Mouse (Mus musculus) hematopoietic stem cell, adult 5-6 weeks (primary cell): ENCODE results near the gene Oxt. TPM values are rescaled to one million over a fixed set of nuclear protein-coding genes. Genes with fewer than 3 reads are reported as not detected.
A peak's percentile ranks its signal among the peaks of the same experiment; 100 is the strongest.

Source experiments
- ATAC-seq, 2 experiments: fragments of 125-278 bp in 1 of 2; replicated peaks in 1 of 2; 2 replicates each; pipeline ENCODE4 v1.8.0; 2016 to 2017; ENCODE audit warnings: inconsistent platforms in 2 of 2, mild to moderate bottlenecking in 2 of 2, moderate number of reproducible peaks in 2 of 2, low read depth in 1 of 2, moderate TSS enrichment in 1 of 2; ENCODE audit not compliant: low FRiP score in 2 of 2, poor library complexity in 2 of 2, severe bottlenecking in 2 of 2, insufficient read depth in 1 of 2, low TSS enrichment in 1 of 2
- total RNA-seq: library from RNA; stranded (forward); fragments of 172-1452, 232-1000 nt; gene quantifications from 2 replicates; pipeline ENCODE4 v1.2.3, GENCODE M21; 2017

The Oxt gene
- total RNA-seq, 1 experiment from 2014 or later: not detected

DNA sequence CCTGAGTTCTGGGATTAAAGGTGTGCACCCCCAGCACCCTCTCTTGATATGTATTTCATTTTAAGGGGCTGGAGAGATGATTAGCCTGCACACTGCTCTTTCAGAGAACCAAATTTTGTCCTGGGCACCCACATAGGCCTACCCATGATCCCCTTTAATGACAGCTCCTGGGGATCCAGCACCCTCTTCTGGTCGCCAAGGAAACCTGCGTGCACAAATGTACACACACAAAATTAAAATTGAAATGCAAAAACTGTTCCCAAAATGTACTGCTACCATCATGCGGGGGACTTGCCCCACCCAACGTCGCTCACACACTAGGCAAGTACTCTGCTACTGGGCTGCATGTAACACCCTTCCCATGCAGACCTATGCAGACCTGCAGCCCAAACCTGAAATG, 1.0 kb upstream of the Oxt start:
- no peak for ATAC-seq

DNA sequence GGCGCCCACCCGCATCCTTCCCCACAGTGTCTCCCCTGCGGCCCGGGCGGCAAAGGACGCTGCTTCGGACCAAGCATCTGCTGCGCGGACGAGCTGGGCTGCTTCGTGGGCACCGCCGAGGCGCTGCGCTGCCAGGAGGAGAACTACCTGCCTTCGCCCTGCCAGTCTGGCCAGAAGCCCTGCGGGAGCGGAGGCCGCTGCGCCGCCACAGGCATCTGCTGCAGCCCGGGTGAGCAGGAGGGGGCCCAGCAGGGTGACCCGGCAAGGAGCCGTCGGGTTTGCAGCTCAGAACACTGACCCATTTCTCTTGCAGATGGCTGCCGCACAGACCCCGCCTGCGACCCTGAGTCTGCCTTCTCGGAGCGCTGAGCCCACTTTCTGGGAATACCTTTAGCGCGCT, 591 bp downstream of the Oxt start:
- ATAC-seq: 0 out of 4 replicates have a peak, but pooled peaks of 1 of the 2 experiments have one; percentile 14

GRCm38 (mm10) chr2:130577021-130577420, 1.0 kb downstream of the Oxt start:
- ATAC-seq: no peak

DNA sequence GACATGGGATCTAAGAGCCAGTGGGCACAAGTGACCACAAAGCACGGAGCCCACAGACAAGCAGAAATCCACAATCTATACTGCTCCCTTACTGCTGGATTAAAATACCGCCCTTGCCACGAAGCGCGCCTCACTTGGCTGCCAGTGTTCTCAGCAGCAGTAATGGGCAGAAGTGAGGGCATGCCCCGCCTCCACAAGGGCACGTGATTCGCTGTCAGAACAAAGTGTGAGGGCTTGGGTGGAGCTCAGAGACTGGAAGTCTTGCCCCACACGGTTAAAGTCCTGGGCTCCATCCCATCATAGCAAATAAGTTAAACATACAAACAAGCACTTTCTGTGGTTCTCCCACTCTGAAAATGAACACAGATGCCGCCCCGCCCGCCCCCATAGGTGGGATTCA, 1.7 kb downstream of the Oxt start:
- peak; percentile 23 to 29; a peak in 1 of 4 replicates for ATAC-seq

DNA sequence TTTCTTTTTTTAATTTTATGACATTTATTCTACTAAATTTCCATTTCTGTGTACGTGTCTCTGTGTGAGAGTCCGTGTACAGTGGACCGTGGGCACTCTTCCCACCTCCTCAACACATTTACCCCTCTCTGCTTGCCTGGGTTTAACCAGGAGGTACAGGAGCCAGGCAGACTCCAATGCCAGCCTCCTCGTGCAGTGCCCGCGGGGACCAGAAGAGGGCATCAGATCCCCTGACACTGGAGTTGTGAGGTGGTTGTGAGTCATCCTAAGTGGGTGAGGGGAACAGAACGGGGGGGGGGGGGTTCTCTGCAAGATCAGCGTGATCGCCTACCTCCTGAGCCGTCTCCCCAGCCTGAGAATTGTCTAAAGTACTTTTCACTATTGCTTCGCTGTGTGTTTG, 2.2 kb downstream of the Oxt start:
- no peak; a peak in 1 of 4 replicates for ATAC-seq

GRCm38 (mm10) chr2:130579791-130580190, 3.8 kb downstream of the Oxt start:
- no peak for ATAC-seq

GRCm38 (mm10) chr2:130581201-130581600, 5.2 kb downstream of the Oxt start:
- ATAC-seq: no peak

DNA sequence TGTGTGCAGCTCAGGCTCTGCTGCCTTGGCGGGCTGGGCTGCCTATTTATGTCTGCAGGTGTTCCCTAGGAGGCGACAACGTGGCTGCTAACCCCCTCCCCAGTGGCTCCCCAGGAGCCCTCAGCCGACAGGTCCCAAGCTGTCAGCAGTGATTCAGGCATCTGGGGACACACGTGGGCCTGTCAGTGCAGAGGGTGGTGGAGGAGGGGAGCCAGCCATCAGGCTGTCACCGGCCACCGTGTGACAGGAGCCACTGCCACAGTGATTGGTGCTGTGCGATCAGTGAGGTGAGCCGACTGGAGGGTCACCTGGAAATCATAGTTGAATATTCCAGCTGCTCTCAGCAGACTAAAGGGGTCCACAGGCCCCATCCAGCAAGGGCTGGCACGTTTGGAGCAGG, 6.6 kb downstream of the Oxt start, which contains the start of gene Avp:
Gene Avp, minus strand, starts transcription at position 3 of the 400 bp plus-strand sequence.
- ATAC-seq: no peak

DNA sequence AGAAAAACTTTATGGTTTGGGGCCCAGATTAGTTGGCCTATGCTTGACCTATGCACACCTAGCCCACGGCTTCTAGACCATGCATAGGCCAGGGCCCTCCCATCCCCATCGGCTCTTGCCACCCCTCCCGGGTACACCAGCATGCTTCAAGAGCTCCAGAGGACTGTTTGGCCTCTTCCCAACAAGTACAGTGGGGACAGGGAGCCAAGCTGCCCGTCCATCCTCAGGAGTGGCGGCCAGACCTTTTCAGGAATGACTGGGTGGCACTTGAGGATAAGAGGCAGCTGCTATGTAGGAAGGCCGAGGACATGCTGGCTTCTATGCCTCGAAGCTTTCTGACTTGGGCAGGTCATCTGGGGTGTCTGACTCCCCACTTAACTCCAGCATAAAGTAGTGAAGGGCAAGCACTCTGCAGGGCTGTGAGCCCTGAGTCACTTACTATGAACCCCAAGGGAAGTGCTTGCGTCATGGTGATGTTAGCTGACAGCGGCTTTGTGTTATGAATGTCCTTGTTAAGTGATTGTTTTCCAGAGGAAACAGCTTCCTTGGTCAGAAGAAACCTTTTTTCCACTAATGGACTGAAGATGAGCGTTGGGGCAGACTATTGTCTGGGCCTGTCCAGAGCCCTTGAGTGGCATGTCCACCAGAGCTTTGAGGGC, 8.1 kb downstream of the Oxt start:
- no peak for ATAC-seq

GRCm38 (mm10) chr2:130586016-130586415, 10.0 kb downstream of the Oxt start:
- no peak for ATAC-seq

GRCm38 (mm10) chr2:130588373-130588772, 12.4 kb downstream of the Oxt start:
- no peak for ATAC-seq

DNA sequence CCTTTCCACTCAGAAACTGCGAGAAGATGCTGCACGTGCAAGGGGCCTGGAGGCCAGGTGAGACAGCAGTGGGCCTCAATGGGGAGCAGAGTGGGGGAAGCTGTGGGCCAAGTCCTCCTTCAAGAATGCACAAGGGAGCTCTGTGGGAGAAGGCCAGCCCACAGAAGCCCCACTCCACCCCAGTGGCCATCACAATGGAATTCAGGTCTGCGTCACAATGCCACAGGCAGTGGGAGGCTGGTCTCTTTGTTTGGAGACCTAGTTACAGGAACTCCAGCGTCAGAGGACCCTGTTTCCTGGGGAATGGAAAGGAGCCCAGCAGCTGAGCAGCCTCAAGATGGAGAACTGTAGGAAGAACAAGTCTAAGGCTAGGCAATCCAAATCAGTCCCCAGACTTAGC, 13.2 kb downstream of the Oxt start:
- no peak for ATAC-seq

GRCm38 (mm10) chr2:130589761-130590160, 13.8 kb downstream of the Oxt start:
- no peak for ATAC-seq

GRCm38 (mm10) chr2:130591016-130591415, 15.0 kb downstream of the Oxt start:
- no peak for ATAC-seq

DNA sequence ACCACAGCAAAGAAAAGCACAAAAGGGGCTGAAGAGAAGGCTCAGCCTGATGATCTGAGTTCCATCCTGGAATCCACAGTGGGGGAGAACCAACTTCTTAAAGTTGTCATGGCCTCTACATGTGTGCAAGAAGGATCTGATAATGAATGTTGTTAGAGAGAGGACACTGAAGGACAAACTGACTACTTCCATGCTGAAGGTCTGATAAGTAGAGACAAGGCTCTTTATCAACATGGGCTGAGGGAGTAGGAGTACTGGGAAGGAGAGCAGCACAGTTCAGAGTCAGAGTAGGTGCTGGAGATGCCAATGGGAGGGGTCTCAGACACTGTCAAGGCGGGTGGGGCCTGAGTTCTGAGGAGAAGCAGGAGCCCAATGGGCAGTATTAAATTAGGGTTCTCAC, 19.6 kb downstream of the Oxt start:
- no peak for ATAC-seq

DNA sequence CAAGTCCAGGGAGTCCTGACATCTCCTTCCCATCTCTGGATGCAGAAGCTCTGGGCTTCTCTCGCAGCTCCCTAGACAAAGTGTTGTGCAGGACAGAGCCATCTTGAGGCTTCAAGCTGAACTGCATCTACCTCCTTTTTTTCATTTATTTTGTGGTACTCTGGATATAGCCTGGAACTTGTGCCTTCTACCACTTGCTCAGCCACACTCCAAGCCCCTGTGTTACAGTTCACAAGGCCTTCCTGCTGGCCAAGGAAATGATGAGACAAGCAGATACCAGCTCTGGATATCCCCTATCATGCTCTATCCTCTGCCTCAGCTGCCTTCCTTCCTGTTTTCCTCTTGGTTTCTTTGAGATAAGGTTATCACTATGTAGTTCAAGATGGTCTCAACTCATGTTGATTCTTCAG, 21.6 kb downstream of the Oxt start:
- ATAC-seq: peak; percentile 51 to 62; a peak in 2 of 4 replicates

- ATAC-seq: no peak
These were observed 22.4 kb downstream of the Oxt start for GRCm38 (mm10) chr2:130598399-130598798.

DNA sequence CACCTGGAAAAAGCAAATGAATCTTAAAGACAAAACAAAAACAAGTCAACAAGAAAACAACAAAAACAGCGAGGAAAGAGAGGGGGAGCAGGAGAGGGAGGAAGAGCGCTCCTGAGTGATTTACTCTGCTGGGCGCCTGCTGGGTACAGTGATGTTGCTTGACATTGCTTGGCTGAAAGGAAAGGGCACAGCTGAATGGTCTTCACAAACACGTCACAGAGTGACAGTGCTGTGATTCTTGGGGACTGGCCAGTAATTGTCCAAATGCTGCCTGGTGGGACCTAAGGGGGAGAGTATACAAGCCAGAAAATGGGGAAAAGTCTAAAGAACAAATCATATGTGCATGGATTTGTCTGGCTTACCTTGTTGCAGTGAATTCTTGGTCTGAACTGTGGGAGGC, 26.2 kb downstream of the Oxt start:
- ATAC-seq: no peak

DNA sequence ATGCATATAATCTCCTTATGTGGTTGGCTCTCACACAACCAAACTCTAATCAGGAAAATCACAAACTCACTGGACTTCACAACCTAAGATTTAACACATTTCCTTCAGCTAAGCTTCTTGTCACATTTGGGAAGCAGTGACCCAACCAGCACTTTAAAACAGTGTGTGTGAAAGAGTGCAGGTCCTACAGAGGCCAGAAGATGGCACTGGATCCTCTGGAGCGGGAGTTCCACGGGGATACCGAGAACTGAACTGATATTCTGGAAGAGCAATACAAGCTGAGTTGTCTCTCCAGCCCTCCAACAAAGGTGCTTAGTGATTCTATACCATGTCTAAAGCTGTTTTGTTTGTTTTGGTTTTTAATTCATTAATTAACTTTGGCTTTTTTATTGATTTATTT, 37.1 kb downstream of the Oxt start:
- no peak for ATAC-seq
